Mouse (Mus musculus) spleen, postnatal 4 days (tissue): ENCODE measurements around the gene Arnt2.

Experiments
- DNase-seq, 2 experiments: peaks; one replicate each; pipeline ENCODE4 v3.0.0; 2022; ENCODE audit warnings: low spot score in 2 of 2

The Arnt2 gene

DNA sequence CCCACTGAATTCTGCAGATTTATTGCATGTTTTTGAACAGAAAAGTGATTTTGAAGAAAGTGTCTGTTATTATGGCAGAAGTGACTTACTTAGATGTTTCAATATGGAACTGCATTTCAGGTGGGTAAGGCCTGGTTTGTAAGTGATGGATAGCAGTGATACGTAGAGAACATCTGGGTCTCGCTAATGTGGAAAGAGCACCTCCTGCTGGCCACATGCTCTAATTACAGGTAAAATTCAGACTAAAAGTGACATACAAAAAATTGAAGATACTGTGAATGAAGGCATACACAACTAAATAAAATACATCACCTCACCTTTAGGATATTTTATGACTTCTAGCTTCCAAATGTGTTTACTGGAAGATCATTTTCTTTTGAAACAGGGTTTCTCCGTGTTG, 66.8 kb downstream of the Arnt2 start:
- DNase-seq = no peak

DNA sequence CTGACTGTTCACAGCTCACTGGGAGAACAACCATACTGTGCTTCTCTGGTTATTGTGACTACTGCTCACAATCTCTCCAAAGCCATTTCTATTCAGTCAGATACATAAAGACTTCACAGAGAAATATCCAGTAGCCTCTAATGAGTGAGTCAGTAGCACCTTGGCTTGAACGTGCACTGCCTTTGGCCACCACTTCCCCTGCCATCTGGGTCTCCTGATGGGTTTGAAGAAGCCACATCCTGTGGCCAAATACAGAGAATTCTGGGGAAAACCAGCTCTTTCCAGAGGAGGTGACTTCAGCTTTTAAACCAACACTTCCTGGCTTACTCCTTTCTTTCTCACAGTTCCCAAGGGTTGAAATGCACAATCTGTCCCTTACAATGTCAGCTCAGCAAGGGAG, 69.0 kb downstream of the Arnt2 start:
- DNase-seq = no peak

DNA sequence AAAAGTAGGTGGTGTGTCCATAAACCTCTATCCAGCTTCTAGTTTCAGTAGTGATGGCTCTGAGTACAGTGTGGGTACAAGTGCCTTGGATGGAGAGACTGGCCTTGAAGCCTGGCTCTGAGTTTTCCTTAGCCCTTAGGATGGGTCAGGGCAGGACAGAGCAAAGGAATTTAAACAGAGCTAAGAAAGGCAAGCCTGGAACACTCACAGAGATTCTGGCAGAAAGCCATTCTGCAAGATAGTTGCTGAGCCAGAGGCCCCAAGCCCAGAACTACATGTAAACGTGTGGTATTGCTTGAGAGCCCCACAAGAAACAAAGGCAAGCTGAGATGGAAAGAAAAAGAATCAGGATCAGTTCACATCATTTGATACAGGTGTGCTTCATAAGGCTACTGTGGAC, 70.8 kb downstream of the Arnt2 start:
- DNase-seq = no peak

DNA sequence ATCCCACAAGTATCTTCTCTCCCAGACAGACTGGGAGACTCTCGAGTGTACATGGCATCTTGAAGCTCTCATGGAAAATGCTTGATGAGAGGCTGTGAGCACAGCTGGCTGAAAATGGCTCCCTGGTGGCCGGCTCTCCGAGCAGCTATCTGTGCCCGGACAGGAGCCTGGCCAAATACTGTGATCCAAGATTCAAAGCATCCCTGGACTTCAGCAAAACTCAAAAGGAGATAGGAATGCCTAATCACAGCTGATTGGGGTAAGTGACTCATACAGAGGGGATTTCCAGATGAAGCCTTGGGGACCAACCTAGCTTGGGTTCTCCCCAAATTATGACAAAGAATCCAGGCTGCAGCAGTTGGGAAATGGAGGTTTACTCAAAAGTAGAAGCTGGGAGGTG, 72.2 kb downstream of the Arnt2 start:
- DNase-seq = no peak

DNA sequence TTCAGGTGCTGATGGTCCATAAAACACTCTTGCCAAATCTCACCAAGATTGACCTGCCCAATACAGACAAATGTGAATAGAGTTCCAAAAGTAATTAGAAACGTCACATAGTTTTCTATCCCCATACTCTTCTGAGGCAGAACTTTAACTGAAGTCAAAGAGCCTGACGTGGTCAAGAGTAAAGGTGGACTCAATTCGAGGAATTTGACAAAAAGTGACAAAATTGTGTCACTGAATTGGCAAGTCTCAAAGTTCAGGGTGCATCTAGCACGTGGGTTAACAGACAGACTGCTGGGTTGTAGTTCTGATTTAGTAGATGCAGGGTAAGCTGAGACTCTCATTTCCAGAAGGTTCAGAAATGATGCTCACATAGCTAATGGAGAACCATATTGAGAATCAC, 73.1 kb downstream of the Arnt2 start:
- DNase-seq = no peak

DNA sequence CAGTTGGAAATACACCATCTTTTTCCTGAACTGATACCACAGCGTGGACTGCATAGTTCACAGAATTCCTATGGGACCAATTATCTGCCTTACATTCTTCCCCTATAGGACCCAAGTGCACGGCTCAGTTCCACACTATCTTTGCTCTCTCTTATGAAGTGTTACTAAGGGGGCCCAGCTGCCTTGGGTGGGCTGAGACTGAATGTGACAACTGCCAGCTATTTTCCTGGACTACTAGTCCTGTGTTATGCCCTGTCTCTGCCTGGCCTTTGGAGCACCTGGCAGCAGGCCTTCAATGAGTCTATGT, 73.4 kb downstream of the Arnt2 start:
- DNase-seq = no peak

DNA sequence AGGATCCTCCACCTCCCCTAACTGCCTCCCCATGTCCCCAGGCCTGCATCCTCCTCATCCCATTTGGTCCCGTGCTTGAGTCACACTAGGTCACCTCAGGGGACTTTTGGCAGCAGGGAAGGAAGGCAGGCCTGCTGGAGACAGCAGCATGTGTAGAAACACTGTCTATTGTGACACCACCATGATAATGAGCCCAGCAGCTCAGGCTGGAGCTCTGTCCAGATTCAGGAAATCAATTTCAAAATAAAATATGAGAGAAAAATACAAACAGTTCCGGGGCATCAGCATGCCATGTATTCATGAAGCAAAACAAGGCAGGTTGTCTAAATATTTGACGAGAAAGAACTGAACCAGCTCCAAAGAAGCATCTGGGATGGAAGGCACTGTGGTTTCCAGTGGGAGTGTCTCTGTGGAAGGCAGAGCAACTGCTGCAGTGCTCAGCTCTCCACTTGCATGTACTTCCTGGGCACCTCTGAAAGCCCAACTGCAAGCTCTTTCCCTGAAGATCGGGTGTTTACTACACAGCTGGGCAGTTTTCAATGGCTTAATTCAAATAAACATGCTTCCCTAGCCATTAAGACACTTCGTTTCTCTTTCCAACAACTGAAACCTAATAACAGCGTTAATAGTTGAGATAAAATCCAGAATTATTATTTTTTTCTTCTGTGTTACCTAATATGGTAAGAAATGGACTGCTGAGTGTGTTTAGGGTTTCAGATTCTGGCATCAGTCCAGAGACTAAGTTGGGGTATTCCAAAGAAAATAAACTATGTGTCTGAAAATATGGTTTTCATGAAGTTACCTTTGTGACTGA, 74.0 kb downstream of the Arnt2 start:
- no peak for DNase-seq

DNA sequence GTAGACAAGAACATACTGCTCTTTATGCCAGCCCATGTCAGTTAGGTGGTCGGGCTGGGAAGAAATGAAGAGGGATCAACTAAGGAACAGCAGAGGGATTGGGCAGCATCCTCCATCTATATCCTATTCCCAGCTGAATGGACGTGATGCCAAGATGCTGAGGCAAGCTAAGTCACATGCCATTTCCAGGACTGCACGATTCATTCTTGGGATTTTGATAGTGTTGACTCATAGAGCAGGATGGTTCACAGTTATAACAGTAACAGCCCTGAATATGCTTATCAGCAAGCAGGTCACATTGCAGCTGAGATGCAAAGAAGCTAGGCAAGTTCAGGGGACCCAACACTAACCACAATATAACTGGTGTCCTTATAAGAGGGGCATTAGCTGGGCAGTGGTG, 76.0 kb downstream of the Arnt2 start:
- DNase-seq = no peak

DNA sequence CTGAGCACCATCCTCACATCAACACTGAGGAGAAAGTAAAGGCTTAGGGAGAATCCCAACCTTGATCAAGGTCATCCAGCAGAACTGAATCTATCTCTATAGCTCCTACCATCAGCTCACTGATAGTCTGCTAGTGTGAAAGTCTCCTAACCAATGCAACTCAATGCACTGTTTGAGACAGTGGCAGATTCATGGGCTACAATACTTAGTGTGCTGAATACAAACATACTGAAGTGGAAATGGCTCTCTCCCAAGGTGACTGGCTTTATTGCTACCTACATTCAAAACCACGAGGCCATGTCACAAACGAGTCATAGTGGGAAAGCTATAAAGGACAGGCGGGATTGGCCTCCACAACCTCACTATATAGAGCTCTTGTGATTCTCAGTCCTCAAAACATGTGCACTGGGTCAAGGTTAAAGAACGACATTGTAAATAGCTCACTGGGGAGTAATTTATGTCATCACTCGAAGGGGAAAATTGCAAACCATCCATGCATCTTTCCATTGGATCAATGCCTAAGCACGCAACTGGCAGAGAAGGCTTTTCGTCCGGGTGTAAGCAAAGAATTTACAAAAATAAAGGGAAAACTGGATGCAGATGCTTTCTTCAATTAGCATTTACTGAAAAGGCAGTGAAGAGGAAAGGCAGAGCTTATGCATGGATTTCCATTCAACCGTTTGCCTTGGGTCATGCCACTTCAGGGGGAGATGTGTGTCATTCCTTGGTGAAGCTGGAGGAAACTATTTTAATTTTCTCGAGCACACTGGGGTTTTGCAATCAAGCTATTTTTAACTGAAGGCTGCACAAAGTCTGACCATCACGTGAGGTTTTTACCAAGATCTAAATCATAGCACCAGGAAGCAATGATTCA, 77.4 kb downstream of the Arnt2 start:
- no peak for DNase-seq

DNA sequence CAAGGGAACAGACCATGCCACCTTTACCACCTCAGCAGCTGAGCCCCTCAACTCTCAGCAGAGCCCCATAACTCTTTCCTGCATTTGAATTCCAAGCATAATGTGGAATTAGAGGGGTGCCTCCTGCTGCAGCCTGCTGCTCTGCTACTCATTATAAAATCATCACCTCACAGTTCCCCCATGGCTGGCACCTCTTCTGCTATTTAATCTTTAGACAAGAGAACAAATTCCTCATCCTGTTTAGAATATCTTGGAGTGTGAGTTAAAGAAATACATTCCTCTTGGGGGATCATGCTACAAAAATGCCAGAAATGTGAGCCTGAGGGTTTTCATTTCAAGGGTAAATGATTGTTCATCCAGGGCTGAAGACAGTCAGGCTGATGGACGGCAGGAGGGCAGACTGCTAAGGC, 80.8 kb downstream of the Arnt2 start:
- DNase-seq = no peak

DNA sequence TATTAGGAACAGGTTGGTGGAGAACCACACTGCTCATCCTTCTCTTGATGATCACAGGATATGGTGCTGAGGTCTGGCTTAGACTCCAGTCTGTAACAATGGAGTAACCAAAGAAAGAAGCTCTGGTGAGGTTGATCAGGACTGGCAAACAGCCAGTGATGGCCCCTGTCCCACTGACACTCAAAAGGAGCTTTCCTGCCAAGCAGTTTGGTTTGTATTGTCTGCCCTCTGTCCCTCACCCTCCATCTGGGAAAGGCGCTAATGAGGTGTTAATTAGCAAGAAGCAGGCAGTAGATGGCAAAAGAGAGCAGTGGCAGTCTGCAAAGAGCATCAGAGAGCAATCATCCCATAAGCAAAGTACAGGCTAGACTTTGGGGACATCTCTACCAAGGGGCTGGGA, 81.2 kb downstream of the Arnt2 start:
- no peak for DNase-seq

DNA sequence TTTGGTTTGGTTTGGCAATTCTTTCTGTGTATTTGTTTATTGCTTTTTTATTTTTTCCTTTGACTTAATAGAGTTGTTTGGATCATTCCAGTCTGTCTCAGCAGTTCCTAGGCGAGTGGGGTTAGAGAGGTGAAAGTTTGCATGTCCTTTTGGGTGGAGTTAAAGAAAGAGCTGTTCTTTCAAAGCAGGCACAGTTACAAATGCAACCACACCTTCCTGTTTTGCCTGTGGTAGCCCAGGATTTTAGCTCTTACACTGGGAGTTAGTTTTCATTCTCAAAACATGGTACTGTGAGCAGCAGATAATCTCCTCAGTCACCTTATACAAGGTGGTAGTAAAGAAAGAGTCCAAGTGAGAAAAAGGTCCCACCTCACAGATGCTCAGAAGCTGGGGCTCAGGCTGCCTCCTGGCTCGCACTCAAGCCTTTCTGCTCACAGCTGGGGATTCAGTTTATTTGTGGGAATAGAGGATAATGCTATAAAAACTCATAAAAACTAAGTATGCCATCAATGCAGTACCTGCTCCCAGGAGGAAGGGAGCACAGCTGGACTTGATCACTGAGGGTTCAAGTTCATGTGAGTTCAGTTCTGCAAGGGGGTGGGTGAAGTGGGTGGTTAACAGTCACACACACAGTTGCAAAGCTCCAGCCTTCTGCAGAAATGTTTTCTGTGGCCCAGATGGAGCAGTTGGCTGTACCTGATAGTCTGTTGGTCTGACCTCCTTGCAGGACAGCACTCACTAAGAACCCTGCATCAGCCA, 84.2 kb downstream of the Arnt2 start:
- no peak for DNase-seq

DNA sequence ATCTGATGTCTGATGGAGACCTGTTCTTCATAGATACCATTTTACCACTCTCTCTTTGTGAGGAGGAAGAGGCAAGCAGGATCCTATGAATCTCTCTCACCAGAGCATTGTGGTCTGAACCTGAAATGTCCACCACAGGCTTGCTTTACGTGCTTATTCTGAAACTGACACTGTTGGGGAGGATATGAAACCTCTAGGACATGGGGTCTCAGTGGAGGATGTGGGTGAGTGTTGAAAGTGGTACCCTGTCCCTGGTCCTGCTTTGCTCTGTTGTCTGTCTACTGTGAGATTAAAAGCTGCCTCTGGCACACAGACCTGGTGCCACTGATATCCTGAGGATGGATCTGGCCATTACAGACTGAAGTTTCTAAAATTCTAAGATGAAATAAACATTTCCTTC, 88.4 kb downstream of the Arnt2 start:
- no peak for DNase-seq

DNA sequence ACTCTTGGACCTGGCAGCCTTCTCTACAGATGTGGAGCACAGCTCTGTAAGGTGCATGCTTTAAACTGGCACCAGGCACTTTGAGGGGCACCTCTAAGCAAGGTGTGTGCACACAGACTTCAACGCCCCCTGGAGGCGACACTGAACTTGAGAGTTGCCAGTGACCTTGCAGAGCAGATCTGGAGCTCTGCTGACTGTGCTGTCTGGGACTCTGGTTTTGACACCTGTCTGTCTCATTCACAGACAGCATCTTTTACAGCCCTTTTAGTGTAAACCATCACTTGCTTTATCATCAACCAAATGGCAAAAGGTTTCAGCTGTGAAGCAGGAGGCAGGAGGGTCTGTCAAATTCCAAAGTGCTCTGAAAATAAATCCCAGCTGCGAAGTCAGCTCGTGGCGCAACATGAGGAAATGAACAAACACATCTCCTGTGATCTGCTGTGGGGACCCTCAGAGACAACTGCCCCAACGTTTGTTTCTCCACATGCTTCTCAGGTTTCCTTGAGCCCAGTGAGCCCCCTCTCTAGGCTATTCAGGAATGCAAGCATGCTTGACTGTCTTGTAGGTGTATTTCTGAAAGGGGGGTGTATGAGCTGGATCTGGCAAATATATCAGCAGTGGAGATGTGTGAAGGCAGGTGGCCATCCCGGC, 94.5 kb downstream of the Arnt2 start:
- DNase-seq = peak in 1 of 2 experiments; percentile 18

DNA sequence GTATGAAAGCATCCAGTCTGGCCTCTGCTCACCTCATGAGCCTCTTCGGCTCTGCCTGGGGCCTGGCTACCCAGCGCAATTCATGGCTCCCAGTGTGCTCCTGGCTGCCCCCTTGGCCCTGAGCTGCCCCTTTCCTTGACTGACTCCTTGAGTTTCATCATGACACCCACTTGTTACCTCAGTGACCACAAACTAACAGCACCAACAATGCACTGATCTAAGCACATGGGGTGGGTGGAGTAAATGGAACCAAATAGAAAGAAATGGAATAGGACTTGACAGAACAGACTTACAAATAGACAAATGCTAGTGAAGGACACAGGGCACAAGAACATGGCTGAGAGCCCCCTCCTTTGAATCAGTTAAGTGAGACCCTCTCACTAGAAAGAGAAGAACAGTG, 95.2 kb downstream of the Arnt2 start:
- DNase-seq = no peak

DNA sequence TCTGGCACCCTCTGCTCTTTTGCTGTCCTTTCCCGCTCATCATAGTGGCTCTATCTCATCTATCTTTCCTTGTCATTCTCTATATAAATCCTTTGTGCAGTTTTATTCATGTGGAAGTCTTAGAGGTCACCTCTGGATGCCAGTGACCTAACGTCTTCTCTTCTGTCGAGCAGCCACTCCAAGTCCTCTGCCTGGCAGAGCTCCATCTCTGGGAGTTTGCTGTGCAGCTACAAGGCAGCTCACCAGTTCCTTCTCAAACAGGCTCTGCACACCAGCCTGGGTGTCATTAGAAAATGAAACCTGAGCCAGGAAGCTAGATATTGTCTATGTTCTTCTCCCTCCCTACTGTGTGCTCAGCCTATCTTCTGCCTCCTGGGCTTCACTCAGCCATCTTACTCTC, 98.4 kb downstream of the Arnt2 start:
- no peak for DNase-seq

DNA sequence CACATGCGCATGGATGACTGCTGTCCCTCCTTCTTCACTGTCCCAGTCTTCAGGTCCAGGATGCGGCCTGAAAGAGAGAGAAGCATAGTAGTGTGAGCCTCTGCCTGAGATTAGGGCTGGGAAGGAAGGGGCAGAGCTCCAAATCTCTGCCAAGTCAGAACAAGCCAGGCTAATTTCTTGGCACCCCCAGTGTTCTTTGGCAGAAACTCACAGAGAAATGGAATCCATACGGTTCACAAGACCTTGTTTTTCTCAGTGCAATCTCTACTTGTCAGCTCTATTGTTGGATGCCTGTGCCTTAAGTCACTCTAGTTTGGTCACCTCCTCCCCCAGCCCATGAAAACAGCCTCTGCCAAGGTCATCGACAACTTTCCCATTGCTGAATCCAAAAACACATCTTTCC, 99.1 kb downstream of the Arnt2 start:
- no peak for DNase-seq

DNA sequence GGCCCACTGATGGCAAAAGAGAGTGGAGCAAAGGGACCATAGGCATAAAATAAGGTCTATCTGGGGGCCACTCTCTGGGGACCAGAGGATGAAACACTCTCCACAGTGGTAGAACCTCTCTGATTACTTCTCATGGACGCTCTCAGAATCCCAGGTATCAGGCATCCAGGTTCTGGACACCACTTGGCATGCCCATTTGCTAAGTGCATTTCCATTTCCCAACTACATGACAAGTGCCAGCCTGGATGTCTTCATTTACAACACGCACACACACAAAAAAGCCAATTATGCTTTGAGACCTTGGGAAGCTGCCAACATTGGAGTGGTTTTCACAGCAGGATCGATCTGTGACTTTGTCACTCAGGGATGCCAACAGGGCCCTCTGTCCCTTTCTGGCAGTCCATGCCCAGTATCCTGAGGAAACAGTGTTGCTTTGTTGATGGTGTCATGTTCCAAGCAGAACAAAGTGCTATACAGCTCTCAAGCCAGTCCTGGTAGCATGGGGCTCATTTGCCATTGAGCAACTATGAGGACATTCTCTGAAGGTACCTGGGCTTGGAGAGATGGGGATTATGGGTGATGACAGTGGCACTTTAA, 102.5 kb downstream of the Arnt2 start:
- no peak for DNase-seq

DNA sequence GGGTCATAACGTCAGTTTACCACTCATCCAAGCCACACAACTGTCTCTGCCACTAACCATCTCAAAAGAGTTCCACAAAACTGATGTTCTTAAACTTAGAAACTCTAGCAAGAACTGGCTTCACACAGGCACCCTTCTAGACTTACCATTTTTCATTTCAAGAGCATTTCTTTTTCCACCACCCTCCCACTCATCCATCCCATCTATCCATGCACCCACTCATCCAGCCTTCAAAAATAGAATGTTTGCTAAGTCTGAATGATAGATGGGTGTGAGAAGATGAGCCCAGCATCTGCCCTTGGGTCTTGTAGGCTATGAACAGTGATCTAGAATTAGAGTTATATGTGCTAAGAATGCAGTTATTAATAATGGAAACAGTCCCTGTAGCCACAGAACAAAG, 109.7 kb downstream of the Arnt2 start:
- DNase-seq = no peak

DNA sequence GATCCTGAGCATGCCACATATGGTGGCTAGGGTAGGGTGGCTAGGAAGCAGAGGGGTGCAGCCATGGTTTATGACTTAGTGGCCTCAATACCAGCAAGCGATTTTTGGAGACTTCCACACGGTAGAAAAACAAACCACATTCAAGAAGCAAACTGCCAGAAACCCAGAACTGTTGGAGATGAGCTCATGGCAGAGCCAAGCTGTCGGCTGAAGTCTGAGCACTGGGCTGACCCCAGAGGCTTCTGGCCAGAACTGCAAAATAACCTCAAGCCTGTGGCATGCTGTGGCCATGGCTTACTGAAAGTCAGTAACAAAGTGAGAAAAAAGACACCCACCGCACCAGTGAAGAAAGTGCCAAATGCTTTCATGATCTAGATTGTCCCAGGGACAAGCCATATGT, 110.4 kb downstream of the Arnt2 start:
- DNase-seq = no peak

DNA sequence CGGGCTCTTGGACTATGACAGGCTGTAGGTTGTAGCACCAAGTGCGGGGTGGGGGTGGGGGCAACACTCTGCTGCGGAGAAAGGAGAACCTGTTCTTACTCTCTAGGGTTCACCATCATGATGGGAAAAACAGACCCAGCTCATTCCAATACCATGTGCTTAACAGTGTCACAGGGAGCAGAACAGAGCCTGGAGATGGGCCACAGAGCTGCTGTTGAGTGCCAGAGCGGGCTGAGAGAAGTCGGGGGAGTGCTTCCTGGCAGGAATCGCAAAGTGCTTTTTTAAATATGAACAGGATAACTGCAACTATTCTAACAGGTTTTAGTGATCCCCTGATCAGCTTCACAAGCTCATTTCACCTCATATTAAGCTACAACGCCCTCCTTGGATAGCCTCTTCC, 116.9 kb downstream of the Arnt2 start:
- DNase-seq = no peak

DNA sequence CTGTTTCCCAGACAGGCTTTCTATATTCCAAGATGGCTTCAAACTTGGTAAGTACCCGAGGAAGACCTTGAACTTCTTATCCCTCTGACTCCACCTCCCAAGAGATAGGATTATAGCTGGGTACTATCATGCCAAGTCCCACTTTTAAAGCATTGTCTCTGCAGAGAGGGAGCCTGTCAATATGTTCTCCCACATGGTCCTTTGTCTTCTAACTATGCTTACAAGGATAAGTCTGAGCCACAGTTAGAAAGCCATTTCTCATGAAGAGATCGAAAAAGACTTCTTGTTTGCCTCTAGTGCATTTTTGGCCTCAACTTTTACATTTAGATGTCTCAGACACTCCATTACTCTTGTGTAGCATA, 122.8 kb downstream of the Arnt2 start:
- DNase-seq = no peak
